Mouse (Mus musculus) B cell, adult 2 months (primary cell): ENCODE measurements around the gene Spata31d1b.

Experiments used
- DNase-seq, 2 experiments: peaks; one replicate each; pipeline ENCODE4 v3.0.0; 2022

The Spata31d1b gene

GRCm38 (mm10) chr13:59756906-59757305 is 44.8 kb downstream of the Spata31d1b start:
- no peak for DNase-seq

GRCm38 (mm10) chr13:59762791-59763190 is 50.7 kb downstream of the Spata31d1b start:
- DNase-seq: no peak

- no peak for DNase-seq
These were observed 54.9 kb downstream of the Spata31d1b start for GRCm38 (mm10) chr13:59766786-59767515.

GRCm38 (mm10) chr13:59768531-59768930 is 56.4 kb downstream of the Spata31d1b start:
- no peak for DNase-seq
